Mouse (Mus musculus): ENCODE results near the gene Gm10322. TPM values are rescaled to one million over a fixed set of nuclear protein-coding genes. Genes with fewer than 3 reads are reported as not detected.
A peak's percentile ranks its signal among the peaks of the same experiment; 100 is the strongest.

Gene Gm10322
- total RNA-seq, 2 experiments from 2014 or later: not detected

DNA sequence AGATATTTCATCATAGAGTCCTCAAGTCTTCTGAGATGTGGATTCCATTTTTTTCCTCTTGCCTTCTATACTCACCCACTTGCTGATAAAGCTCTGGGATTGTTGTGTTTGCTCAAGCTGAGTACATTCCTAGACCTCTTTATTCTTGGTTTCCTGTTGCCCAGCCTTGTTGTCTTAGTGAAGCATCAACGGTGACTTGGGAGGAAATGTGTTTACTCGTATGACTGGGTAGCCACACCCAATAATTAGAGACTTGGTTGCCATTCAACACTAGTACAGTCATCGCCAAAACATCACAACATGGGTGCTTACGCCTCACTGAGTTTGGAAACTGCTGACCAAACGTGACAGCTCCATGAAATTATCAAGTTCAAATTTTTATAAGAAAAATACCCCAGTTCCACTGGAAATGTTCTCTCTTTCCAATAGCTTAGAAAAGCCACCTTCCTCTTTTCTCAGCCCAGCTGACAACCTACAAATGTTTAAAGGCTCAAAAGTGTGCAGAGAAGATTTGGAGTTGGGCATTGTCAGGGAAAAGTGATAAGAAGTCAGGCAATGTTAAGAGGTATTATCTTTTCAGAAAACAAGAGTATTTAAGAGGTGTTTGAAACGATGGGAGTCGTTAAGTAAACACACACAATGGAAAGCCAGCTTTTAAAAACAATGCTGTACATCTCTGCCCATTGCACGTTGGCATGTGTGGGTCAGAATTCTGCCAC, 27.0 kb downstream of the Gm10322 start:
- peak; percentile 6 for DNase-seq
- intact Hi-C loops (cut with DNase I): no loop called here

DNA sequence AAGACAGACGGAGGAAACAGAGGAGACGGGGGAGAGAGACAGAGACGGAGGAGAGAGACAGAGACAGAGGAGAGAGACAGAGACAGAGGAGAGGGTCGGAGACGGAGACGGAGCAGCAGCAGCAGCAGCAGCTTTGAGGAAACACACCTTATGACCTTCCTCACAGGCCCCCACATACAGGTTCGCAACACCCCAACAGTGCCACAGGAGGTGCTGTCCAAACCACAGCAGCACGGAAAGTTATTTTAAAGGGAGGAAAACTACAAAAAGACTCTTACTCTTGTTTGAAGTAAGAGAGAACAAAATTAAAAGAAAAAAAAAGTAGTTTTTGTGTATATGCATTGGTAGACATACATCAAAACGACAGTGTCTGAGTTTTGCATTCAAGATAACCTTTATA, 27.8 kb downstream of the Gm10322 start:
- intact Hi-C loops (cut with DNase I): no loop called here
- no peak for DNase-seq

DNA sequence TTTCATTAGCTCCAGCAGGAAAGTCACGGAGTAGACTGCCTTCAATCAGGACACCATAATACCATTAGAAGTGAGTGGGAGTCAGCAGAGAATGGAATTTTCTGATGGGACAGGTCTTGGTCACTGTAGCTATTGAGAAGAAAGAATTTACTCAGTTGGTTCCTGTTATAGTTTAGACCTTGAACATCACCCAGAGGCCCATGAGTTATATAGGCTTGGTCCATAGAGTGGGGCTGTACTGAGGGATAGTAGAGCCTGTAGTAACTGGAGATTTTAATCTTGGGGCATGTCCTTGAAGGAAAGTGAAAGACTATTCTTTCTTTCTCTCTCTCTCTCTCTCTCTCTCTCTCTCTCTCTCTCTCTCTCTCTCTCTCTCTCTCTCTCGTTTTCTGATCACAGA, 28.8 kb downstream of the Gm10322 start:
- DNase-seq: no peak
- intact Hi-C loops (cut with DNase I): no loop called here

DNA sequence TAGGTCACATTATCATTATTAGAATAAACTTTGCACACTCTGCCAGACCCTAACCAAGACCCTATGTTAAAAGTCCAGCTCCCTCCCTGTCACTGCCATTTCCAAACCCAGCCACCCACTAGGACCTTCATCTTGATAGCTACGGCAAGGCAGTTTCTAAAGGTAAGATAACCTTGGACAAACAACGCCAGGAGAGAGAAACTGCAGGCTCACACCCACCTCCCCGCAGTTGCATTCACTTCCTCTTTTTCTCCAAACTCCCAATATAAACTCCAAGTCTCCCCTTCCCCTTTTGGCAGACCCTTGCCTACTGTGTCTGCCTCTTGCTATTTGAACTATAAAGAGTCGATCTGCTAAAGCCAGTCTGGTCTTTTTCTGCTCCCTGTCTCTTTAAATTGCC, 29.3 kb downstream of the Gm10322 start:
- intact Hi-C loops (cut with DNase I): no loop called here

DNA sequence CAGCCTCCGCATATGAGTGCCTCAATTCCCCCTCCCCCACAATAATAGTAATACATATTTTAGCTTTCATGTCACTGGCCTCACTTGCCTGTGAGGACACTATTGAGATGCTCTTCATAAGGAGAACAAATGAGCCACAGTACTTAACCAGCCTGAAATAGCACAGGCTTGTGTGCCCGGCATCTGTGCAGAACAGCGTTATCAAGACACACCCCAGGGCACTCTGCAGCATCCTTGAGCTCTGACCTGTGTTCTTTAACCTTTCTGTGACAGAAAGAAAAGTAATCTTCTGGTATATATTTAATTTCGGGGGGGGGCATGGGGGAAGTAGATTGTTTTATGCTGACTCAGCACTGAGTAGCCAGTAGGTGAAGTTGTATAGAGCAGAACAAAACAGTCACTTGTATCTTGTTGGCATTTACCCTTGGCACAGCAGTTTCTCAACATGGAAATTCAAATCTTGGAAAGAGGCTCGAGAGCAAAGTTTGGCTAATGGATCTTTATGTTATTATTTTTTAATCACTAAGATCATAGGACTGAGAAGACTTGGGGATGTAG, 31.0 kb downstream of the Gm10322 start:
- intact Hi-C loops (cut with DNase I): no loop called here
- DNase-seq: no peak

More for the DNA sequence above, 29.3 kb downstream of the Gm10322 start:
- DNase-seq: no peak

DNA sequence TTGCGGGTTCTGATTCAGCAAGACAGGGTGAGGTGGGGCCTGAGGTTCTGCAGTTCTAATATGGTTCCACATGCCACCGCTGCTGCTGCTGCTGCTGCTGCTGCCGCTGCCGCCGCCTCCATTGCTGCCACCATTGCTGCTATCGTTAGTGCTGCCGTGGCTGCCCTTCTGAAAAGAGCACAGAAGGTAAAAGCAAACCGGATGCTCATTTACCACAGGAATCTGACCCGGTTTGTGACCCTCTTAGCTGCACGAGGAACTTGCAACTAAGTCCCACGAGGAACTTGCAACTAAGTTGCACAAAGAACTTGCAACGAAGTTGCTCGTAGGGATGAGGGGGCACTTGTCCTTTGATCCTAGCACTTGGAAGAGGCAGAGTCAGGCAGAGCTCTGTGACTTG, 40.9 kb downstream of the Gm10322 start:
- DNase-seq: no peak
- intact Hi-C loops (cut with DNase I): no loop called here

DNA sequence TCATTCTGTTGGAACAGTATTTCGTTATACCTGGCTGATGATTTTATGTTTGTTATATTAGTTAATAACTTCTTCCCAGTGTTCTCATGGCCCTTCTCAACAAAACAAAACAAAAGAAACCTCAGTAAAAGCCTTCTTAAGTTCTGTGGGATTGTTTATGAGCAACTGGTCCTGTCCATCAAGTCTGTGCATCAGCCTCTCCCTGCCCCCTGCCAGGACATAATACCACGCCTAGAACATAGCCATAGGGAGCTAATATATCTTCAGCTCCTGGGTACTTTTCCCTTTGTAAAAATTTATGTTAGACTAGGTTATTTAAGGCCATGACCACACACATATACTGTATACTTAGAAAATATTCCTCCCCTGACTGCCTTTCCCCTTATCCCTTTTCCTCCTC, 48.9 kb downstream of the Gm10322 start:
- intact Hi-C loops (cut with DNase I): no loop called here
- DNase-seq: no peak

DNA sequence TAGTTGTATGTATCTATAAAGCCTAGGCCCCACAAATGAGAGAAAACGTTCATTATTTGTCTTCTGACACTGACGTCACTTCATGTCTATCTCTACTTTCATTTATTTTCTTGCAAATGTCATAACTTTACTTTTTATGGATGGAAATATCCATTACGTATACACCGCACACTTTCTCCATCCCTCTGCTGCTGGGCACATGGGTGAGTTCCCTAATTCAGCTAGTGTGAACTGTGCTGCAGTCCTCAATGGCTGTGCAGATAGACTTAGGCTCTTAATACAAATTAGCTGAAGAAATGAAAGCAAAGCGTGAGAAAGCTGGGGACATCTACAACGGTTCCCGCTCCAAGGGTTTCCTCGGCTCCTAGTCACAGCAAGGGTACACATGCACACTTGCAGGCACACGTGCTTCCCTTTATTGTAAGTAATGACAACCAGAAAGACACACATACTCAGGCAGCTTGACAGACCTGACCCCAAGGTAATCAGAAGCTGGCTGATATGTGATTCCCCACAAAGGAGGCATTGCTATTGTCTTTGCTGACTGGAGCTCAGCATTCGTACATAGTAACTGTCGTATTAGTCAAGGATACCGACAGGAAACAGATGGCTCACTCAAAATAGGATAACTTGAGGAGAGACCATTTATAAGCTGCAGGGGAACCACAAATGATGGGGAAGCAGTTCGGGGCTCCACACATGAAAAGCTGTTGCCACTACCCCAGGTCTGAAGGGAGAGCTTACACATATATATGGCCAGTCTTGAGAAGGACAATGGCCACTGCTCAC, 49.8 kb downstream of the Gm10322 start:
- intact Hi-C loops (cut with DNase I): no loop called here
- no peak for DNase-seq

Other genes starting within 250 kb of the Gm10322 start
- 10 to 100 TPM; 45.0 to 48.3 TPM for gene Gm10273, start 220.4 kb upstream of the Gm10322 start, total RNA-seq (2021)
- not detected for gene Pla2g12b, start 212.4 kb upstream of the Gm10322 start, total RNA-seq (2021)
- gene Oit3, start 174.3 kb upstream of the Gm10322 start, total RNA-seq (2021): under 1 TPM in 1 of 2 experiments, not detected in 1; 0.32 TPM
- 10 to 100 TPM; 64.7 to 70.4 TPM for gene Mcu, start 629 bp downstream of the Gm10322 start, total RNA-seq (2021)
- 10 to 100 TPM; 59.2 to 62.6 TPM for gene Micu1, start 86.4 kb downstream of the Gm10322 start, total RNA-seq (2021)